Mouse (Mus musculus): ENCODE data around the gene Dennd4c. TPM values are rescaled to one million over a fixed set of nuclear protein-coding genes. Genes with fewer than 3 reads are reported as not detected.
A peak's percentile ranks its signal among the peaks of the same experiment; 100 is the strongest.

Dennd4c gene
- total and polyA plus RNA-seq, 3 experiments = 4.0 to 4.6 (median 4.2) TPM

GRCm38 (mm10) chr4:86852018-86852417 lies 103.7 kb downstream of the Dennd4c start:
- dilution Hi-C loops (cut with MboI; ENCODE audit: extremely low pct_ligation_motif_present, extremely low pct_unique_long_range_greater_than_20kb, low sequenced_read_pairs) = no loop called here
- H3K36me3 ChIP-seq (replicated peaks in 1 of 2; ENCODE audit: control insufficient read depth in 1 of 2, insufficient read depth in 1 of 2, low read length in 1 of 2) = peaks cover 30 to 46% of the 10 kb centered on the region in 2 experiments
- H3K27ac ChIP-seq (ENCODE audit: insufficient read depth, low read depth) = no peak overlapping the region

GRCm38 (mm10) chr4:86852813-86853590 lies 104.6 kb downstream of the Dennd4c start:
- H3K4me2 ChIP-seq (ENCODE audit: insufficient read depth, low read depth, poor library complexity, severe bottlenecking) = no peak overlapping the region
- in situ Hi-C loops (cut with MboI; ENCODE audit: low pct_ligation_motif_present, low pct_unique_long_range_greater_than_20kb, low sequenced_read_pairs) (no loop called here), dilution Hi-C loops (cut with MboI; ENCODE audit: extremely low pct_ligation_motif_present, extremely low pct_unique_long_range_greater_than_20kb, low sequenced_read_pairs) (no loop called here)
- H3K4me1 ChIP-seq (ENCODE audit: control insufficient read depth in 1 of 2, insufficient read depth in 2 of 2) = peaks cover 3 to 8% of the 10 kb centered on the region in 2 experiments; a peak in 3 of 4 replicates
- no peaks in the 10 kb centered on the region for H3K9me3 ChIP-seq (replicated peaks; ENCODE audit: low read length)
- H3K9ac ChIP-seq (ENCODE audit: insufficient read depth, low read depth) = no peak overlapping the region
- H3K4me3 ChIP-seq (replicated peaks in 1 of 3; ENCODE audit: low read depth in 2 of 3, low read length in 2 of 3, poor library complexity in 1 of 3) = no peak overlapping the region
- no peaks in the 10 kb centered on the region for H3K27me3 ChIP-seq (replicated peaks)
- peaks cover 30 to 40% of the 10 kb centered on the region in 2 experiments for H3K36me3 ChIP-seq (replicated peaks in 1 of 2; ENCODE audit: control insufficient read depth in 1 of 2, insufficient read depth in 1 of 2, low read length in 1 of 2)
- H3K27ac ChIP-seq (ENCODE audit: insufficient read depth, low read depth) = no peak overlapping the region
- DNase-seq (ENCODE audit: extremely low read depth) = no peak
- TF ChIP-seq MXI1 (IDR thresholded peaks at IDR 0.05; ENCODE audit: low read depth, low read length) (no peak), POLR2AphosphoS2 (IDR thresholded peaks at IDR 0.05; ENCODE audit: low read depth, low read length) (peak; percentile 80; the same call in 1 of the 2 replicates), UBTF (IDR thresholded peaks at IDR 0.05; ENCODE audit: low read depth, low read length) (no peak), TBP (conservative IDR thresholded peaks at IDR 0.05; ENCODE audit: low read depth, low read length) (no peak), PAX5 (IDR thresholded peaks at IDR 0.05; ENCODE audit: low read length) (no peak), MAX (IDR thresholded peaks at IDR 0.05; ENCODE audit: low read length) (no peak), E2F4 (IDR thresholded peaks at IDR 0.05; ENCODE audit: insufficient replicate concordance, low read depth, low read length) (no peak), ZMIZ1 (IDR thresholded peaks at IDR 0.05; ENCODE audit: low read depth, low read length) (peak; percentile 32; the same call in 1 of the 2 replicates), ZKSCAN1 (IDR thresholded peaks at IDR 0.05; ENCODE audit: borderline replicate concordance, low read depth, low read length) (no peak), RAD21 (IDR thresholded peaks at IDR 0.05; ENCODE audit: low read depth, low read length) (no peak), SIN3A (IDR thresholded peaks at IDR 0.05; ENCODE audit: low read length) (no peak), NELFE (IDR thresholded peaks at IDR 0.05; ENCODE audit: low read depth, low read length) (no peak), RCOR1 (conservative IDR thresholded peaks at IDR 0.05; ENCODE audit: low read depth, low read length) (no peak), ETS1 (conservative IDR thresholded peaks at IDR 0.05; ENCODE audit: low read depth, low read length) (no peak)
- H3K79me2 ChIP-seq (replicated peaks; ENCODE audit: control insufficient read depth, extremely low read depth, insufficient read depth, poor library complexity, severe bottlenecking) = peaks cover 21% of the 10 kb centered on the region

More at GRCm38 (mm10) chr4:86852018-86852417, 103.7 kb downstream of the Dennd4c start:
- no peak overlapping the region for H3K4me2 ChIP-seq (ENCODE audit: insufficient read depth, low read depth, poor library complexity, severe bottlenecking)
- peaks cover 3 to 8% of the 10 kb centered on the region in 2 experiments; a peak in 3 of 4 replicates for H3K4me1 ChIP-seq (ENCODE audit: control insufficient read depth in 1 of 2, insufficient read depth in 2 of 2)
- H3K27me3 ChIP-seq (replicated peaks) = no peaks in the 10 kb centered on the region
- peaks cover 21% of the 10 kb centered on the region for H3K79me2 ChIP-seq (replicated peaks; ENCODE audit: control insufficient read depth, extremely low read depth, insufficient read depth, poor library complexity, severe bottlenecking)
- no peak for TF ChIP-seq GABPA (IDR thresholded peaks at IDR 0.05; ENCODE audit: insufficient replicate concordance, low read depth, low read length)
- TF ChIP-seq POLR2AphosphoS2 (IDR thresholded peaks at IDR 0.05; ENCODE audit: low read depth, low read length) = peak; percentile 53; the same call in 1 of the 2 replicates
- 0 out of 2 replicates have a peak, but pooled peaks have one; percentile 4 for TF ChIP-seq ZMIZ1 (IDR thresholded peaks at IDR 0.05; ENCODE audit: low read depth, low read length)
- H3K4me3 ChIP-seq (replicated peaks in 1 of 3; ENCODE audit: low read depth in 2 of 3, low read length in 2 of 3, poor library complexity in 1 of 3) = no peak overlapping the region
- no peaks in the 10 kb centered on the region for H3K9me3 ChIP-seq (replicated peaks; ENCODE audit: low read length)
- no peak for DNase-seq (ENCODE audit: extremely low read depth)
- in situ Hi-C loops (cut with MboI; ENCODE audit: low pct_ligation_motif_present, low pct_unique_long_range_greater_than_20kb, low sequenced_read_pairs) = no loop called here
- no peak overlapping the region for H3K9ac ChIP-seq (ENCODE audit: insufficient read depth, low read depth)
